Mouse (Mus musculus) lung, embryonic 15.5 days (tissue): Measurements from ENCODE around the gene Ssr1. TPM values are rescaled to one million over a fixed set of nuclear protein-coding genes. Genes with fewer than 3 reads are reported as not detected.

Experiments
- ATAC-seq: fragments of 200-750 bp; cut with Nextera tagmentation; 2 replicates; pipeline ENCODE4 v1.8.0; 2017; ENCODE audit warnings: moderate number of reproducible peaks, borderline replicate concordance; ENCODE audit not compliant: low FRiP score, low TSS enrichment; ENCODE audit errors: extremely low read depth
- H3K27ac ChIP-seq: fragments of 300-500 bp; sonication (generic); 2 replicates; pipeline ENCODE4 v1.5.1; 2015; ENCODE audit warnings: moderate library complexity, mild to moderate bottlenecking, inconsistent platforms
- H3K27me3 ChIP-seq: fragments of 300-500 bp; sonication (generic); 2 replicates; pipeline ENCODE4 v1.6.1; 2015; ENCODE audit warnings: inconsistent platforms
- H3K36me3 ChIP-seq: fragments of 300-500 bp; sonication (generic); 2 replicates; pipeline ENCODE4 v1.6.1; 2015; ENCODE audit warnings: inconsistent platforms
- H3K4me1 ChIP-seq: fragments of 300-500 bp; sonication (generic); 2 replicates; pipeline ENCODE4 v1.6.1; 2015; ENCODE audit warnings: inconsistent platforms
- H3K4me2 ChIP-seq: fragments of 300-500 bp; sonication (generic); 2 replicates; pipeline ENCODE4 v1.6.1; 2015; ENCODE audit warnings: inconsistent platforms, mild to moderate bottlenecking, moderate library complexity
- H3K4me3 ChIP-seq: fragments of 300-500 bp; sonication (generic); 2 replicates; pipeline ENCODE4 v1.5.1; 2015; ENCODE audit warnings: mild to moderate bottlenecking, inconsistent platforms
- H3K9ac ChIP-seq: fragments of 300-500 bp; sonication (generic); 2 replicates; pipeline ENCODE4 v1.6.1; 2015; ENCODE audit warnings: inconsistent platforms
- H3K9me3 ChIP-seq: fragments of 300-500 bp; sonication (generic); 2 replicates; pipeline ENCODE4 v1.6.1; 2016; ENCODE audit warnings: inconsistent platforms
- WGBS: fragments of 180-500 bp; shearing (Covaris S2); methylation state at CpG from one replicate; pipeline ENCODE4 v1.1.7; 2015; 5-methylcytosine and 5-hydroxymethylcytosine counted together
- polyA plus RNA-seq: library from polyadenylated mRNA; unstranded; fragments of >200 nt; fragmentation: Nextera tagmentation; extraction: Ambion mirVana; gene quantifications from 2 replicates; pipeline ENCODE4 v1.2.1, GENCODE M21; 2015

Gene Ssr1
- 150 and 152 TPM in 2 replicates for polyA plus RNA-seq

- Histone ChIP-seq H3K27me3 (no peaks in the 10 kb centered on the region), H3K36me3 (peaks cover 27% of the 10 kb centered on the region)
These were observed at the start of gene Ssr1 for GRCm38 (mm10) chr13:37993704-37994404. TSS of gene Ssr1 (minus strand) at chr13:37994217.

DNA sequence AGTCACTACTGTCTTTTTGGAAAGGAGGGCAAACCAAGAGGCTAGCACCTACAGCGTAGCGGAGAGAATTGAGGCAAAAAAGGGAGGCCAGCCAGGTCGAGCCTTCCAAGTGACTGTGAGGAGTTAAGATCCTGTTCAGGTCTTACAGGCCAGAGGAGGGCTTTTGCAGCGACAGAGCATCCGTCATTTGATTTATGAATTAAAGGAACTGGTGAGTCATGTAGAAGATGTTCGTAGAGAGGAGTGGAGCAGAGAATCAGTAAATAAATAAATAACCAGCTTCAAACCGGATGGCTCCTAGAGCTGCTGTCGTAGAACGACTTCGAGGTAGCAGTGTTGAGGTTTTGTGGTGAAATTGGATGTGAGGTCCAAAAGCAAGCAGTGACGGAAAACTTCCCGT, 43.8 kb upstream of the Ssr1 start:
- no peaks in the 10 kb centered on the region for H3K9me3 ChIP-seq
- peaks cover 14% of the 10 kb centered on the region for H3K4me1 ChIP-seq
- peaks cover 26% of the 10 kb centered on the region for H3K36me3 ChIP-seq
- peak overlapping the region; percentile 83 for H3K9ac ChIP-seq
- H3K4me3 ChIP-seq: peak overlapping the region; percentile 77
- H3K4me2 ChIP-seq: peak overlapping the region; percentile 88
- 29% methylated on average over 12 of the region's 12 CpGs for WGBS
- H3K27me3 ChIP-seq: no peaks in the 10 kb centered on the region
- no peak overlapping the region for H3K27ac ChIP-seq
- no peak for ATAC-seq

More at GRCm38 (mm10) chr13:37993704-37994404, at the start of gene Ssr1:
- Histone ChIP-seq H3K4me3 (peak within 1 kb of the TSS; percentile 74), H3K4me1 (peaks cover 10% of the 10 kb centered on the region; the same call in 1 of the 2 replicates), H3K9ac (peak within 1 kb of the TSS; percentile 83), H3K4me2 (peak within 1 kb of the TSS; percentile 74), H3K9me3 (no peaks in the 10 kb centered on the region), H3K27ac (peak within 1 kb of the TSS; percentile 90)
- under 1% methylated on average over 88 of the region's 89 CpGs for WGBS
- ATAC-seq: peak; percentile 98

GRCm38 (mm10) chr13:38037044-38037687, 43.1 kb upstream of the Ssr1 start, which contains the start of gene Cage1:
TSS of gene Cage1 (minus strand) at chr13:38037069.
- no peaks in the 10 kb centered on the region for H3K27me3 ChIP-seq
- peak; percentile 95 for ATAC-seq
- under 1% methylated on average over 47 of the region's 47 CpGs for WGBS

GRCm38 (mm10) chr13:38036343-38037043, 42.5 kb upstream of the Ssr1 start, which contains the start of gene Riok1:
TSS of gene Riok1 (plus strand) at chr13:38036995.
- peak; percentile 52 for ATAC-seq
- 8% methylated on average over 37 of the region's 37 CpGs for WGBS

More at GRCm38 (mm10) chr13:38037044-38037687, 43.1 kb upstream of the Ssr1 start, which contains the start of gene Cage1:
- Histone ChIP-seq H3K4me3 (peak within 1 kb of the TSS; percentile 77), H3K9me3 (no peaks in the 10 kb centered on the region), H3K36me3 (peaks cover 21% of the 10 kb centered on the region), H3K4me1 (peaks cover 14% of the 10 kb centered on the region), H3K4me2 (peak within 1 kb of the TSS; percentile 88), H3K27ac (peak within 1 kb of the TSS; percentile 74), H3K9ac (peak within 1 kb of the TSS; percentile 83)

DNA sequence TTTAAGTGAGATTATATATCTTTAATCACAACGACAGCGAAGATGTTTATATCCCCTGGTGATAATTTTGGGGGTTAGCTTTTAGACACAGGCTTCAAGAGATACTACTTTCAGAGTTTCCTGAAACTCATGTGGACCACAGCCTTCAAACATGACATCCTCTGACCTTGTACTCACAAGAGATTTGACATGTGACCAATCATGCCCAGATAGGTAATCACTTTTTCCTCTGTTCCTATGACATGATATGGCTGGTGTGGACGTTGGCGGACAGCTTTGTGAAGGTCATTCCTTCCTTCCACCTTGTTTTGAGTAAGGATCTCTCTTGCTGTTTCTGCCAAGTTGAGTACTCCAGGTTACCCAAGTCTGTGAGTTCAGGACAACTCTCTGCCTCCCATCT, 34.4 kb upstream of the Ssr1 start:
- Histone ChIP-seq H3K9me3 (no peaks in the 10 kb centered on the region), H3K4me3 (no peak overlapping the region), H3K27ac (no peak overlapping the region), H3K9ac (no peak overlapping the region), H3K4me1 (no peaks in the 10 kb centered on the region), H3K27me3 (no peaks in the 10 kb centered on the region), H3K4me2 (no peak overlapping the region), H3K36me3 (no peaks in the 10 kb centered on the region)
- no peak for ATAC-seq
- WGBS: 73% methylated on average over 4 of the region's 4 CpGs

More at GRCm38 (mm10) chr13:38036343-38037043, 42.5 kb upstream of the Ssr1 start, which contains the start of gene Riok1:
- Histone ChIP-seq H3K9ac (peak within 1 kb of the TSS; percentile 83), H3K27ac (peak within 1 kb of the TSS; percentile 74), H3K27me3 (no peaks in the 10 kb centered on the region), H3K4me2 (peak within 1 kb of the TSS; percentile 88), H3K4me1 (peaks cover 14% of the 10 kb centered on the region), H3K9me3 (no peaks in the 10 kb centered on the region), H3K36me3 (peaks cover 16% of the 10 kb centered on the region), H3K4me3 (peak within 1 kb of the TSS; percentile 77)

DNA sequence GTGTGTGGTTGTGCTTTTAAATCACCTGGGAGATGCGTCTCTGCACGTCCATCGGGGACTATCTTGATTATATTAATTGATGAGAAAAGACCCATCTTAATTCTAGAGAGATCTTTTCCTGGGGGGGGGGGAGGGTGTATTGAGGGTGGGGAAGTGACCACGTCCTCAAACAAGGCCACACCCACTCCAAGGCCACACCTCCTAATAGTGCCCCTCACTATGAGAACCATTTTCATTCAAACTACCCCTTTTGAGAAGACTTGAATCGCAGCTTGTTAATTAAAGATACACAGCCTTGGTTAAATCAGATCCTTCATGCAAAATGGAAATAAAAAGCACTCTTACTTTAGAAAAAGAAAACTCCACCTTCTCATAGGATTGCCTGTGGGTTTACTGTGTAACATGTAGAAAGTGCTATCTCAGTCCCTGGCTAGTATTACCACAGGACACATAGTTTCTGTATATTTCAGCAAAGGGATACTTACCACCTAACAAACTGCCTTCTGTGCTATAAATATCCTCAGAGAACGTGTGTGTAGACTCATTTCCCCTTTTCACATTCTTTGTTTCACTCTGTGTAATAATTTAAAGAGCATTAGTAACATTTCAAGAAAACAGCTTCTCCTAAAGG, 33.7 kb upstream of the Ssr1 start:
- no peaks in the 10 kb centered on the region for H3K27me3 ChIP-seq
- H3K9ac ChIP-seq: no peak overlapping the region
- H3K4me1 ChIP-seq: no peaks in the 10 kb centered on the region
- H3K9me3 ChIP-seq: no peaks in the 10 kb centered on the region
- H3K27ac ChIP-seq: no peak overlapping the region
- 59% methylated on average over 6 of the region's 6 CpGs for whole genome bisulfite sequencing
- no peak overlapping the region for H3K4me3 ChIP-seq
- ATAC-seq: no peak
- H3K36me3 ChIP-seq: no peaks in the 10 kb centered on the region
- H3K4me2 ChIP-seq: no peak overlapping the region

DNA sequence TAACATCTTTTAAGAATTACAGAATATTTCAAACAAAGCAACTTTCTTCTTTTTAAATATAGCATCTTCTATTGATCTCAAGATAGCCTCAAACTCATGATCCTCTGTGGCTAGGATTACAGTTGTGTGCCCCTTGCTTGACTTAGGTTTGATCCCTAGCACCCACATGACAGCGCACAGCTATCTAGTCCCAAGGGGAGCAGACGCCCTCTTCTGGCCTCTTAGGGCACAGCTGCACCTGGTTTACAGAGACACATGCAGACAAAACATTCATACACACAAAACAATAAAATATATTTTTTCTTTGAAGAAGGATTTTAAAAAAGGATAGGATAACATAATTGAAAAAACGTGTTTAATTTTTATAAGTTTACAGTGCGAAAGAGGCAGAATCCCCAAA, 31.9 kb upstream of the Ssr1 start:
- H3K9ac ChIP-seq: no peak overlapping the region
- H3K36me3 ChIP-seq: no peaks in the 10 kb centered on the region
- no peak for ATAC-seq
- WGBS: 43% methylated on average over 4 of the region's 4 CpGs
- no peak overlapping the region for H3K4me2 ChIP-seq
- no peak overlapping the region for H3K4me3 ChIP-seq
- H3K27me3 ChIP-seq: no peaks in the 10 kb centered on the region
- no peaks in the 10 kb centered on the region for H3K4me1 ChIP-seq
- H3K9me3 ChIP-seq: no peaks in the 10 kb centered on the region
- no peak overlapping the region for H3K27ac ChIP-seq

DNA sequence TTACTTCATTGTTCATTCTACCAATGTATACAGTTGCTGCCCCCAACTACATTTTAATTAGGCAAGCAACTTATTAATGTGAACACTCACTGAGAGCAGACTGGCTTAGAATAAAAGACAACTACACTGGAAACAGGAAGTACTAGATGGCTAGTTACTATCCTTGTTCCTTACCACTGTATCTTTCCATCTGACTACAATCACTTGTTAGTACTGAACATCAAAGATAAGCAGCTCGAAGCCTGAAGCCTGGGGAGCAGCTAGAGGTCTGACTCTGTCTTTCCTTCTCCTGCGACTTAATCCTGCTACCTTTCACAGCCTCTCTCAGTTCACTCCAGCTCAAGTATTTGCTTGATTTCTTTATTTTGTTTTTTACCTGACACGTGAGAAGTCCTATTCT, 24.8 kb upstream of the Ssr1 start:
- Histone ChIP-seq H3K4me2 (no peak overlapping the region), H3K4me3 (no peak overlapping the region), H3K27me3 (no peaks in the 10 kb centered on the region), H3K36me3 (no peaks in the 10 kb centered on the region), H3K9me3 (no peaks in the 10 kb centered on the region), H3K27ac (no peak overlapping the region), H3K4me1 (no peaks in the 10 kb centered on the region), H3K9ac (no peak overlapping the region)
- no peak for ATAC-seq
- WGBS: 54% methylated on average over 3 of the region's 3 CpGs

DNA sequence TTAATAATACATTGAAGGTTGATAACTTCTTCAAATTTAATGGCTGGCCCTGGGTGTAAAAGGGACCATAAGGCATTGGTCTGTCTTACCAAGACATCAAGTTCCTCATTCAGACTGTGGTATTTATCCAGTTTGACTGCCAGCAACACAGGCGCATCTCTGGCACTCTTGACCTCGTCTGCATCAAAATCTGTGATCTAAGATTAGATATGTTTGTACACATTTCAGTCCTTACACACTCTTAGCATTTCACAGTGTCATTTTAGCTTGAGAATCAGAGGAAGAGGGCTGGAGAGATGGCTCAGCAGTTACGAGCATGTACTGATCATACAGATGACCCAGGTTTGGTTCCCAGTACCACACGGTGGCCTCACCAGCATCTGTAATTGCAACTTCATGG, 21.6 kb upstream of the Ssr1 start:
- Histone ChIP-seq H3K4me2 (no peak overlapping the region), H3K27me3 (no peaks in the 10 kb centered on the region), H3K27ac (no peak overlapping the region), H3K9ac (no peak overlapping the region), H3K4me1 (no peaks in the 10 kb centered on the region), H3K4me3 (no peak overlapping the region), H3K9me3 (no peaks in the 10 kb centered on the region), H3K36me3 (no peaks in the 10 kb centered on the region)
- ATAC-seq: no peak
- WGBS: 83% methylated on average over 4 of the region's 4 CpGs

DNA sequence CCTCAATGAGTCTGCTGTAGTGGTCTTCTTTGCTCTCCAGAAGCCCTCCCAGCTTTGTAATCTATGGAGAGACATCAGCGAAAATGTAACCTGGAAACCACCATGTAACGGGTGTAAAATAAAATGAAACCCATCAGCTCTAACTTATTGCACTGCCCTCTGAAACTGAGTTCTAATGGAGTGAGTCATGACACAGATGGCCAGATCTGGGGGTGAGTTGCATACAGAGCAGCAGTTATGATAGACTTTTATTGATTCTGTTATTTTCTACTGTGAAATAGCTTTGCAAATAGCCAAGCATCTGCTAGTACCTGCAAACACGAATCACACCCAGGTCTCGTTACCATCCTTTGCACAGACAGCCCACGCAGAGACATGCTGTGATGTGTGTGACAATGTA, 18.4 kb upstream of the Ssr1 start:
- H3K27ac ChIP-seq: no peak overlapping the region
- no peak for ATAC-seq
- no peaks in the 10 kb centered on the region for H3K4me1 ChIP-seq
- H3K4me3 ChIP-seq: no peak overlapping the region
- no peak overlapping the region for H3K9ac ChIP-seq
- 86% methylated on average over 5 of the region's 5 CpGs for WGBS
- H3K4me2 ChIP-seq: no peak overlapping the region
- H3K27me3 ChIP-seq: no peaks in the 10 kb centered on the region
- no peaks in the 10 kb centered on the region for H3K9me3 ChIP-seq
- H3K36me3 ChIP-seq: no peaks in the 10 kb centered on the region

GRCm38 (mm10) chr13:38010444-38010910, 16.5 kb upstream of the Ssr1 start:
- H3K27ac ChIP-seq: no peak overlapping the region
- 69% methylated on average over 5 of the region's 5 CpGs for WGBS
- no peak; the same call in 1 of the 2 replicates for ATAC-seq

More at GRCm38 (mm10) chr13:38010444-38010910, 16.5 kb upstream of the Ssr1 start:
- H3K4me2 ChIP-seq: no peak overlapping the region
- no peaks in the 10 kb centered on the region for H3K9me3 ChIP-seq
- H3K27me3 ChIP-seq: no peaks in the 10 kb centered on the region
- no peak overlapping the region for H3K4me3 ChIP-seq
- H3K36me3 ChIP-seq: no peaks in the 10 kb centered on the region
- no peaks in the 10 kb centered on the region for H3K4me1 ChIP-seq
- no peak overlapping the region for H3K9ac ChIP-seq
